ENCODE assay signal across 8 mouse cellular contexts in the genomic region with DNA sequence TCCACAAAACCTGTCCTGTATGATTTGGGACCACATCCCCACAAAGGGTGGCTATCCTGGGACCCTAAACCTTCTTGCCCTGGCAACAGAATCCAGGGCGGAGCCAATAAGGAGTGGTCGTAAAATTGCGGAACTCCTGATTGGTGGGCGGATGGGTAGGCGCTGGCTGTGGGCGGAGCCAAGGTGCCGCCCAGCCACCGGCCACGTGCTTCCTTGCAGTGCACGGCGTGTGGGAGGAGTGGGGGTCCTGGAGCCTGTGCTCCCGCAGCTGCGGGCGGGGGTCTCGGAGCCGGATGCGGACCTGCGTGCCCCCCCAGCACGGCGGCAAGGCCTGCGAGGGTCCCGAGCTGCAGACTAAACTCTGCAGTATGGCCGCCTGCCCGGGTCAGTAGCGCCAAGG. TPM values are rescaled to one million over a fixed set of nuclear protein-coding genes. Genes with fewer than 3 reads are reported as not detected.
DNase-seq lines count a peak whose midpoint lies in the region; ATAC-seq and TF ChIP-seq lines count a peak whose summit lies in the region.

No protein-coding gene starts in this region.

- DNase-seq in lung, postnatal 0 days (ENCODE audit: low spot score) = no peak
- no peak for DNase-seq in lung, postnatal 10 days
- DNase-seq in ovary, postnatal 10 days (ENCODE audit: low spot score) = no peak
- DNase-seq in right cerebral cortex, postnatal 25 days = no peak
- DNase-seq in urinary bladder, postnatal 14 days (ENCODE audit: low spot score) = no peak

- no peaks in the 10 kb centered on the region; the same call in 1 of the 2 replicates for H3K4me1 ChIP-seq in lung, postnatal 0 days (ENCODE audit: insufficient read depth, low read depth, low read length)
- peaks cover 17% of the 10 kb centered on the region for H3K4me1 ChIP-seq in forebrain, embryonic 12.5 days
- H3K4me1 ChIP-seq in liver, embryonic 12.5 days = peaks cover 7% of the 10 kb centered on the region
- H3K4me1 ChIP-seq in stomach, embryonic 16.5 days (ENCODE audit: control insufficient read depth, insufficient read depth, low read length) = peaks cover 10% of the 10 kb centered on the region; the same call in 1 of the 2 replicates

- peak; percentile 32; the same call in 1 of the 2 replicates for ATAC-seq in lung, postnatal 0 days
- peak; percentile 47; the same call in 1 of the 2 replicates for ATAC-seq in forebrain, embryonic 12.5 days (ENCODE audit: low FRiP score)
- no peak for ATAC-seq in liver, embryonic 12.5 days
- ATAC-seq in stomach, embryonic 16.5 days (ENCODE audit: insufficient read depth, low FRiP score) = no peak

- TF ChIP-seq CTCF in lung, postnatal 0 days (IDR thresholded peaks at IDR 0.05) = no peak

- peak overlapping the region; percentile 33; the same call in 1 of the 2 replicates for H3K4me2 ChIP-seq in lung, postnatal 0 days (replicated peaks; ENCODE audit: low read depth, low read length)
- H3K4me2 ChIP-seq in forebrain, embryonic 12.5 days = peak overlapping the region; percentile 58
- H3K4me2 ChIP-seq in liver, embryonic 12.5 days = peak overlapping the region; percentile 58
- peak overlapping the region; percentile 47 for H3K4me2 ChIP-seq in stomach, embryonic 16.5 days (ENCODE audit: low read depth, low read length)

- H3K27ac ChIP-seq in lung, postnatal 0 days (ENCODE audit: low read length) = no peak overlapping the region
- H3K27ac ChIP-seq in forebrain, embryonic 12.5 days = no peak overlapping the region
- no peak overlapping the region for H3K27ac ChIP-seq in liver, embryonic 12.5 days
- no peak overlapping the region for H3K27ac ChIP-seq in stomach, embryonic 16.5 days (ENCODE audit: low read length)

- H3K27me3 ChIP-seq in lung, postnatal 0 days (replicated peaks; ENCODE audit: insufficient read depth, low read length) = no peaks in the 10 kb centered on the region
- peaks cover 41% of the 10 kb centered on the region for H3K27me3 ChIP-seq in forebrain, embryonic 12.5 days
- peaks cover 85% of the 10 kb centered on the region for H3K27me3 ChIP-seq in liver, embryonic 12.5 days (replicated peaks)
- H3K27me3 ChIP-seq in stomach, embryonic 16.5 days (ENCODE audit: control insufficient read depth, insufficient read depth, low read length) = 0 out of 2 replicates have a peak, but pooled peaks cover 8% of the 10 kb centered on the region

- no peaks in the 10 kb centered on the region for H3K36me3 ChIP-seq in lung, postnatal 0 days (ENCODE audit: insufficient read depth, low read length)
- peaks cover 26% of the 10 kb centered on the region for H3K36me3 ChIP-seq in forebrain, embryonic 12.5 days (replicated peaks)
- no peaks in the 10 kb centered on the region for H3K36me3 ChIP-seq in liver, embryonic 12.5 days
- no peaks in the 10 kb centered on the region for H3K36me3 ChIP-seq in stomach, embryonic 16.5 days (ENCODE audit: control insufficient read depth, insufficient read depth, low read length)

- WGBS in lung, postnatal 0 days = 17% methylated on average over 24 of the region's 25 CpGs
- WGBS in forebrain, embryonic 12.5 days = 11% methylated on average over 25 of the region's 25 CpGs
- WGBS in liver, embryonic 12.5 days (ENCODE audit: insufficient replicate concordance) = 9% methylated on average over 25 of the region's 25 CpGs
- WGBS in stomach, embryonic 16.5 days = 11% methylated on average over 25 of the region's 25 CpGs

- H3K9me3 ChIP-seq in lung, postnatal 0 days (ENCODE audit: low read length) = no peaks in the 10 kb centered on the region
- H3K9me3 ChIP-seq in forebrain, embryonic 12.5 days = no peaks in the 10 kb centered on the region
- H3K9me3 ChIP-seq in liver, embryonic 12.5 days (replicated peaks) = no peaks in the 10 kb centered on the region
- H3K9me3 ChIP-seq in stomach, embryonic 16.5 days (replicated peaks; ENCODE audit: control insufficient read depth, low read length) = no peaks in the 10 kb centered on the region

- H3K9ac ChIP-seq in lung, postnatal 0 days (replicated peaks; ENCODE audit: low read depth) = no peak overlapping the region
- H3K9ac ChIP-seq in forebrain, embryonic 12.5 days = 0 out of 2 replicates have a peak overlapping the region, but pooled peaks have one; percentile 33
- no peak overlapping the region for H3K9ac ChIP-seq in liver, embryonic 12.5 days
- H3K9ac ChIP-seq in stomach, embryonic 16.5 days (ENCODE audit: low read length) = 0 out of 2 replicates have a peak overlapping the region, but pooled peaks have one; percentile 18

- no peak overlapping the region for H3K4me3 ChIP-seq in lung, postnatal 0 days (ENCODE audit: low read depth, low read length)
- peak overlapping the region; percentile 31 for H3K4me3 ChIP-seq in forebrain, embryonic 12.5 days (replicated peaks)
- 0 out of 2 replicates have a peak overlapping the region, but pooled peaks have one; percentile 13 for H3K4me3 ChIP-seq in liver, embryonic 12.5 days
- peak overlapping the region; percentile 31 for H3K4me3 ChIP-seq in stomach, embryonic 16.5 days (replicated peaks; ENCODE audit: low read length)

- TF ChIP-seq EP300 in lung, postnatal 0 days (IDR thresholded peaks at IDR 0.05) = no peak

RNA-seq across cellular contexts. Expression of a gene that starts 21.9 kb away (rescaled TPM):
- 0.21 and 0.33 TPM in 2 replicates for polyA plus RNA-seq in lung, postnatal 0 days (2015; fragmentation: Nextera tagmentation; extraction: Ambion mirVana)
- 5.6 and 7.3 TPM in 2 replicates for polyA plus RNA-seq in forebrain, embryonic 12.5 days (2016; fragmentation: Nextera tagmentation; extraction: Ambion mirVana)
- 0.17 and 0.92 TPM in 2 replicates for polyA plus RNA-seq in liver, embryonic 12.5 days (2016; fragmentation: Nextera tagmentation; extraction: Ambion mirVana)
- 1.6 and 1.9 TPM in 2 replicates for polyA plus RNA-seq in stomach, embryonic 16.5 days (2015; fragmentation: Nextera tagmentation; extraction: Ambion mirVana)

RNA-seq across cellular contexts. Expression of a gene that starts 41.1 kb away (rescaled TPM):
- 26.2 and 30.1 TPM in 2 replicates for polyA plus RNA-seq in lung, postnatal 0 days (2015; fragmentation: Nextera tagmentation; extraction: Ambion mirVana)
- polyA plus RNA-seq in forebrain, embryonic 12.5 days (2016; fragmentation: Nextera tagmentation; extraction: Ambion mirVana) = 10.8 and 14.8 TPM in 2 replicates
- polyA plus RNA-seq in liver, embryonic 12.5 days (2016; fragmentation: Nextera tagmentation; extraction: Ambion mirVana) = 4.2 and 4.9 TPM in 2 replicates
- 55.6 and 75.1 TPM in 2 replicates for polyA plus RNA-seq in stomach, embryonic 16.5 days (2015; fragmentation: Nextera tagmentation; extraction: Ambion mirVana)

Comparison
In these comparisons a context has a peak if more than half of its experiments do, and no peak if none do; other contexts are left out.
1. ATAC-seq: peak in lung, postnatal 0 days (single experiment) and forebrain, embryonic 12.5 days (single experiment); none in liver, embryonic 12.5 days (single experiment) and stomach, embryonic 16.5 days (single experiment).
2. H3K9ac ChIP-seq: peak in forebrain, embryonic 12.5 days (single experiment) and stomach, embryonic 16.5 days (single experiment); none in lung, postnatal 0 days (single experiment) and liver, embryonic 12.5 days (single experiment).
3. Peak in every context shown above with its lines, with median percentiles within 50 percentile points of each other: H3K4me2 ChIP-seq.